Mouse (Mus musculus) thymus, adult 2 months (tissue): ENCODE measurements around the gene 1810043G02Rik. TPM values are rescaled to one million over a fixed set of nuclear protein-coding genes. Genes with fewer than 3 reads are reported as not detected.
A peak's percentile ranks its signal among the peaks of the same experiment; 100 is the strongest.

ENCODE experiments used
- DNase-seq: peaks from one replicate; pipeline ENCODE4 v3.0.0; 2021
- H3K27ac ChIP-seq: fragments of 200-500 bp; 2 replicates; pipeline ENCODE4 v1.5.1; 2012; ENCODE audit warnings: low read length, control low read depth; ENCODE audit not compliant: control insufficient read depth, insufficient read depth
- H3K27me3 ChIP-seq: fragments of 200-500 bp; 2 replicates; pipeline ENCODE4 v1.6.1; 2012; ENCODE audit warnings: mild to moderate bottlenecking, low read length, moderate library complexity, mixed read lengths; ENCODE audit not compliant: control insufficient read depth, insufficient read depth
- H3K36me3 ChIP-seq: fragments of 200-500 bp; 2 replicates; pipeline ENCODE4 v1.6.1; 2012; ENCODE audit warnings: mild to moderate bottlenecking, low read length, moderate library complexity; ENCODE audit not compliant: control insufficient read depth, insufficient read depth
- H3K4me1 ChIP-seq: fragments of 200-500 bp; replicated peaks from 2 replicates; pipeline ENCODE4 v1.6.1; 2012; ENCODE audit warnings: low read length; ENCODE audit not compliant: control insufficient read depth, insufficient read depth
- H3K4me3 ChIP-seq: fragments of 200-500 bp; 2 replicates; pipeline ENCODE4 v1.5.1; 2012; ENCODE audit warnings: mild to moderate bottlenecking, low read length, control low read depth, moderate library complexity; ENCODE audit not compliant: control insufficient read depth, insufficient read depth
- CTCF ChIP-seq: fragments of 200-500 bp; IDR thresholded peaks from 2 replicates; pipeline ENCODE4 v1.5.1; 2012; ENCODE audit warnings: mild to moderate bottlenecking, control low read depth, low read length, moderate library complexity, borderline replicate concordance; ENCODE audit not compliant: control insufficient read depth, poor library complexity, insufficient read depth; ENCODE audit errors: extremely low read depth
- POLR2A ChIP-seq: fragments of 200-500 bp; IDR thresholded peaks from 2 replicates; pipeline ENCODE4 v1.6.1; 2012; ENCODE audit warnings: mild to moderate bottlenecking, low read length, control low read depth, moderate library complexity; ENCODE audit not compliant: control insufficient read depth, poor library complexity, insufficient read depth; ENCODE audit errors: extremely low read depth
- WGBS: fragments of 180-500 bp; shearing (Covaris S2); methylation state at CpG from one replicate; pipeline ENCODE4 v1.1.7; 2018; 5-methylcytosine and 5-hydroxymethylcytosine counted together
- polyA plus RNA-seq: library from polyadenylated mRNA; depleted of rRNA; stranded (reverse); fragments of >200 nt; gene quantifications from 2 replicates; pipeline ENCODE4 v1.2.3, GENCODE M21; 2012

Gene 1810043G02Rik
- polyA plus RNA-seq, 1 experiment: 49.5 TPM

DNA sequence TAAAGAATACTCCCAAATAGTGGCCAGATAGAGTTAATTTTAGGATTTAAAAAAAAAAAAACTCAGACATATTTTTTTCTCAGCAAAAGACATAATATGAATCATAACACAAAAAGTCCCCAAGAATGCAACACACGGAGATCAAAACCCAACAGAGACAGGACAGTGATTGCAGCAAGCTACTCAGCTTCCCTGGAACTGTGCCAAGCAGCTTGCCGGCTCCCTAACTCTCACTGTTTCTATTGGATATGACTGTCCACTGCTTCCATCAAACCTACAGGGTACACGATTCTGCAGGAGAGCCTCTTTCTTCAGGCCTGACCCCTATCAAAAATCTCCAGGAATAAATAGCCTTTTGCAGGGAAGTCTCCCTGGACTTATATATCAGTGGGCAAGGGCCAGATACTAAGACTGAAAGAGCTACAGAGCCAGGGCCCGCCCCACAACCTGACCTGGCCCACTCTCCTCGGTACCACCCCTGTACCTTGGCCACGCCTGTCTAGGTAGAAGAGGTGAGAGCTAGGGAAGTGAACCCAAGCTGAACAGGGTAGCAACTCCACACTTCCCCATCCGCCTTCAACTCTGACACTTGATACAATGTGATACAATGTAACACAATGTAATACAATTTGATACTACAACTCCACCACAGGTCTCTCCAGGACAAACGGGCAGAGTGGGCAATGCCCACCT, 1.7 kb upstream of the 1810043G02Rik start:
- no peak for DNase-seq
- TF ChIP-seq CTCF (no peak), POLR2A (no peak)
- Histone ChIP-seq H3K27ac (no peak overlapping the region), H3K4me3 (no peak overlapping the region), H3K4me1 (peaks cover 12% of the 10 kb centered on the region), H3K36me3 (no peaks in the 10 kb centered on the region), H3K27me3 (no peaks in the 10 kb centered on the region)
- WGBS: 86% methylated on average over 8 of the region's 8 CpGs

DNA sequence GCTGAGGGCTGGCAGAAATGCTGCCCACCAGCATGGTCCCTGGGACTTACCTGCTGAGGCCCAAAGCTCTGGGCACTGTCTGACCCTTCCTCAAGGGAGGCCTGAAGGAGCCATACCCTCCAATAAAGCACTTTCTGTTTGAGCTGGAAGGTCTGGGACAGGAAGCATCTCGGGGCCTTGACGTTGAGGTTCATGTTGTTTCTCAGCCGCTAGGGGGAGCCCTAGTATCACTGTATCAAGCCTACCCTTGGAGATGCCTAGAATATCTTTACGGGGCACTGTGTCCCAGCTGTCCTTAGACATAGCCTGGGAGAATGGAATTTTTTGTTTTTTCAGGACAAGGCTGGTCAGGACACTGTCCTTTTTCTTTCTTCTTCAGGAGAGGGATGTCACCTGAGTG, 6.3 kb downstream of the 1810043G02Rik start:
- 0 out of 2 replicates have a peak, but pooled peaks have one; percentile 38 for TF ChIP-seq CTCF
- no peak for TF ChIP-seq POLR2A
- 3% methylated on average over 4 of the region's 4 CpGs for WGBS
- Histone ChIP-seq H3K36me3 (no peaks in the 10 kb centered on the region; the same call in 1 of the 2 replicates), H3K4me3 (no peak overlapping the region), H3K27me3 (no peaks in the 10 kb centered on the region), H3K27ac (no peak overlapping the region), H3K4me1 (peaks cover 2% of the 10 kb centered on the region; the same call in 1 of the 2 replicates)
- DNase-seq: peak; percentile 73

DNA sequence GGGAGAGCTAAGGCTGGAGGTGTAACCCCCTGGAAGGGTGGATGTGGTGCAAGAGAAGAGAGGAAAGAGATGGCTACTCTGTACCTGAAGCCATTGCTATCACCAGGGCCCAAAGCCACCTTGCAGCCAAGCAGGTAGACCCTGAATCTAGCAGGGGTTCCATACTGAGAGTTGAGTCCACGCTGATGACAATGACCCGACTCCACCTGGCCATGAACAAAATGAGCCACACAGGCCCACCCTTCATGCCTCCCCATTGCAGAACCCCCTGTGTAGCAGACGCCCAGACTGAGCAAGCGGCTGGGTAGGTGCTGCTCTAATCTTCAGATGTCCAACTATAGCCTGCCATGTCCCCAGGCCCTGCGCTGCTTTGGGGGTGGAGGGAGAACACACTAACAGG, 7.5 kb downstream of the 1810043G02Rik start:
- H3K27me3 ChIP-seq: no peaks in the 10 kb centered on the region
- no peak overlapping the region for H3K27ac ChIP-seq
- peaks cover 2% of the 10 kb centered on the region; the same call in 1 of the 2 replicates for H3K4me1 ChIP-seq
- TF ChIP-seq POLR2A (no peak), CTCF (no peak)
- peaks cover 4% of the 10 kb centered on the region; the same call in 1 of the 2 replicates for H3K36me3 ChIP-seq
- no peak overlapping the region for H3K4me3 ChIP-seq
- no peak for DNase-seq
- WGBS: 94% methylated on average over 5 of the region's 5 CpGs

DNA sequence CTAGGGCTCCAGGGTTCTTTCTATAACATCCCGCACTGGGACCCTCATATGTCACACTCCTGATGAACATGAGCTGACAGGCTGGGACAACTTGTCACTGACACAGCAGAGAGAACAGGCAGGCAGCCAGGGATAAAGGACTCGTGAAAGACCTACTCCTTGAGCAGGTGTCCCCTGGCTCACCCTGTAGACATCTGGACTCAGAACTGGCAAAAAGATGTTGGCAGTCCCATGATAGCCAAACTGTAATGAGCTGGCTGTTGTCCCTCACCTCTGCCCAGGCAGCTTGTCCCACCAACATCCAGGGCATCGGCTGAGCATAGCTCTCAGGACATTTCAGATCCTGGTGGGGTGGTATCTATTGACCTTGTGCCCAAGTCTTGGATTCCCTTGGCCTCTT, 17.3 kb downstream of the 1810043G02Rik start:
- no peak for TF ChIP-seq POLR2A
- Histone ChIP-seq H3K27me3 (no peaks in the 10 kb centered on the region), H3K27ac (no peak overlapping the region), H3K36me3 (peaks cover 10% of the 10 kb centered on the region), H3K4me1 (no peaks in the 10 kb centered on the region), H3K4me3 (no peak overlapping the region)
- no peak for DNase-seq
- WGBS: 91% methylated on average over 3 of the region's 3 CpGs

DNA sequence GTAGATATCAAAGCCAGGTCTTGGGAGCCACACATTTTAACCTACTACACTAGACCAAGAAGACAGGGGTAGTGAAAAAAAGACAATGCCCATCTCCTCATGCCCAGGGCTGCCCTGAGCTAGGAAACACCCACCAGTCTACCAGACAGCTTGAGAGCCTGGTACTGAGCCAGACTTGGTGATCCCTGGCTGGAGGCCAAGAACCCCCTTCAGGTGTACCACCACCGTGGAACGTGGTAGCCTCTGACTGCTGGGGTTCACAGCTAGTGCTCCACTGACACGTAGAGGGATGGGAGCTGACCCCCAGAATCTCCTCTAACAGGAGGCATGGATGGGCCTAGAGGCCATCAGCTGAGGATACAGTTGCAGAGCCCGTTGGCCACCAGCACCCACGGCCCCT, 21.9 kb downstream of the 1810043G02Rik start:
- TF ChIP-seq POLR2A (no peak), CTCF (no peak)
- WGBS: 97% methylated on average over 5 of the region's 5 CpGs
- DNase-seq: no peak
- H3K4me1 ChIP-seq: no peaks in the 10 kb centered on the region
- H3K36me3 ChIP-seq: peaks cover 10% of the 10 kb centered on the region
- no peaks in the 10 kb centered on the region for H3K27me3 ChIP-seq
- H3K4me3 ChIP-seq: no peak overlapping the region
- H3K27ac ChIP-seq: no peak overlapping the region

DNA sequence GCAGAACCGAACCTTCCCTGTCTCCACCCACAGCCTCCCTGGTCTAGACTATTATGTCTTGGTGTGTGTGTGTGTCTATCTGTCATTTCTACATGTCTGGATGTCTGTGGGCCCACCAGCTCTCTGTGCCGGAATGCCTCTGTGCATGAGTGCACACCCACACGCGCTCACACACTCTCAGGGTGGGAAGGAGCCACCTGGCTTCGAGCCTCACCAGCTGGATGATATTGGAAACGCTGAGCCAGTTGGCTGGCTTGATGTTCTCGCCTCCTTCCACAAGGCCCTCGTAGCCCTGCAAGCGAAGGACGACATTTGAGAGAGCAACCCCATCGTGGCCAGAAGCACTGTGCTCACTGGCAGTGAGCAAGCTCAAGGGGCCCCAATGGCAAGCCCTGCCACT, 23.5 kb downstream of the 1810043G02Rik start:
- H3K36me3 ChIP-seq: peaks cover 6% of the 10 kb centered on the region
- WGBS: 97% methylated on average over 11 of the region's 11 CpGs
- TF ChIP-seq POLR2A: no peak
- no peak for TF ChIP-seq CTCF
- H3K27me3 ChIP-seq: no peaks in the 10 kb centered on the region
- H3K4me3 ChIP-seq: no peak overlapping the region
- DNase-seq: no peak
- H3K27ac ChIP-seq: no peak overlapping the region
- H3K4me1 ChIP-seq: no peaks in the 10 kb centered on the region

DNA sequence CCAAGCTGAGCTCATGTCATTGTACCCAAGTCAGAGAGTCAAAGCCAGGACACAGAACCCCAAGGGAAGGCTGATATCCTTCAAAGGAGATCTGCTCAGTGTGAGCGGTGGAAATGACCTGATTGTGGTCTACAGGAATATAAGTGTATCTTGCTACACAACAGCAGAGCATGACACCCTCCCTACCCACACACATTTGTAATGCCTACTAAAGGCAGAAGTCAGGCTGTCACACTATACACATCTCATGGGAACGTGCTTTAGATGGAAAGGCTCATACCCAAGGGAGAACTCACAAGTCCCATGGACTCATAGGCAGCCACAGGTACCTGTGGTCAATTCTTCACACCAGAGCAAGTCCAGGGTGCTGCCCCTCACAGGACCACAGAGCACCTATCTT, 24.0 kb downstream of the 1810043G02Rik start:
- Histone ChIP-seq H3K27me3 (no peaks in the 10 kb centered on the region), H3K4me3 (no peak overlapping the region), H3K27ac (no peak overlapping the region), H3K36me3 (peaks cover 6% of the 10 kb centered on the region), H3K4me1 (no peaks in the 10 kb centered on the region)
- TF ChIP-seq CTCF: no peak
- no peak for TF ChIP-seq POLR2A
- no peak for DNase-seq
- WGBS: 96% methylated on average over 2 of the region's 2 CpGs
